Mouse (Mus musculus): Measurements from ENCODE around the gene Wdfy4.

DNA sequence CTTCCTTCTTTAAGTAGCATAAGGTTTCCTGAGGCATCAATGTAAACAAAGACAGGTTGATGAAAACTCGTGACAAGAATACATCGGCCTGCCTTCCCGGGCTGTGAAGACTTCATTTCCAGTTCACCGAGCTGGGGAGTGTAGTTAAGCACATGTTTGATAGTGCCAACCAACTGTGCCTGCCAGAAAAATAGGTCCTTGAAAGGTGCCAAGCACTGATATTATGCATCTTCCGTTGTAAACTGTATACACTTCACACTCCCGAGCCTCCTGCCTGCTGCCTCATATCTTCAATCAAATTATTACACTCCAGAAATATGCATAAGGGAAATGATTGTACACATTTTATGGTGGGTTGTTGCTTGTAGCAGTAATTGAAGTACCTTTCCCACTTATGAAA lies 251.2 kb downstream of the Wdfy4 start:
- TF ChIP-seq CTCF (IDR thresholded peaks at IDR 0.05; ENCODE audit: low read depth) (no peak), EP300 (IDR thresholded peaks at IDR 0.05; ENCODE audit: low read depth) (no peak)
